Mouse (Mus musculus) hindbrain, embryonic 15.5 days (tissue): ENCODE data around the gene Ctla2a. TPM values are rescaled to one million over a fixed set of nuclear protein-coding genes. Genes with fewer than 3 reads are reported as not detected.
"Not testable (repeated sequence)": the region's sequence is repeated elsewhere in the genome, so short reads cannot be mapped to it uniquely, and the experiment has no call there.

Source experiments
- ATAC-seq: fragments of 200-750 bp; cut with Nextera tagmentation; 2 replicates; pipeline ENCODE4 v1.8.0; 2017; ENCODE audit warnings: low read depth, moderate number of reproducible peaks, moderate TSS enrichment; ENCODE audit not compliant: low FRiP score
- H3K27ac ChIP-seq: fragments of 300-500 bp; sonication (generic); replicated peaks from 2 replicates; pipeline ENCODE4 v1.5.1; 2015; ENCODE audit warnings: mild to moderate bottlenecking, inconsistent platforms
- H3K27me3 ChIP-seq: fragments of 300-500 bp; sonication (generic); 2 replicates; pipeline ENCODE4 v1.6.1; 2015; ENCODE audit warnings: control low read depth, inconsistent platforms
- H3K36me3 ChIP-seq: fragments of 300-500 bp; sonication (generic); 2 replicates; pipeline ENCODE4 v1.6.1; 2015; ENCODE audit warnings: control low read depth, inconsistent platforms
- H3K4me1 ChIP-seq: fragments of 300-500 bp; sonication (generic); replicated peaks from 2 replicates; pipeline ENCODE4 v1.6.1; 2015; ENCODE audit warnings: control low read depth, inconsistent platforms
- H3K4me2 ChIP-seq: fragments of 300-500 bp; sonication (generic); 2 replicates; pipeline ENCODE4 v1.6.1; 2015; ENCODE audit warnings: moderate library complexity, mild to moderate bottlenecking, inconsistent platforms
- H3K4me3 ChIP-seq: fragments of 300-500 bp; sonication (generic); 2 replicates; pipeline ENCODE4 v1.5.1; 2015; ENCODE audit warnings: mild to moderate bottlenecking, inconsistent platforms
- H3K9ac ChIP-seq: fragments of 300-500 bp; sonication (generic); 2 replicates; pipeline ENCODE4 v1.6.1; 2015; ENCODE audit warnings: inconsistent platforms
- H3K9me3 ChIP-seq: fragments of 300-500 bp; sonication (generic); 2 replicates; pipeline ENCODE4 v1.6.1; 2016; ENCODE audit warnings: control low read depth, inconsistent platforms
- WGBS: fragments of 180-500 bp; shearing (Covaris S2); methylation state at CpG from one replicate; pipeline ENCODE4 v1.1.7; 2015; 5-methylcytosine and 5-hydroxymethylcytosine counted together
- polyA plus RNA-seq: library from polyadenylated mRNA; unstranded; fragments of >200 nt; fragmentation: Nextera tagmentation; extraction: Ambion mirVana; gene quantifications from 2 replicates; pipeline ENCODE4 v1.2.1, GENCODE M21; 2015

Gene Ctla2a
- polyA plus RNA-seq: 15.1 and 21.4 TPM in 2 replicates

- ATAC-seq: no peak
- Histone ChIP-seq H3K4me3 (no peak within 1 kb of the TSS), H3K27ac (no peak within 1 kb of the TSS), H3K4me2 (no peak within 1 kb of the TSS), H3K9me3 (peaks cover 3% of the 10 kb centered on the region; the same call in 1 of the 2 replicates), H3K36me3 (no peaks in the 10 kb centered on the region), H3K9ac (no peak within 1 kb of the TSS), H3K27me3 (no peaks in the 10 kb centered on the region), H3K4me1 (no peaks in the 10 kb centered on the region)
- WGBS: 73% methylated on average over 5 of the region's 5 CpGs
Observed at GRCm38 (mm10) chr13:60936500-60936901, at the start of gene Ctla2a, which contains the start of gene Gm49391. Gene Ctla2a, minus strand, starts transcription at chr13:60936625. Gene Gm49391, minus strand, starts transcription at chr13:60936571.

GRCm38 (mm10) chr13:60972319-60972718, 35.9 kb upstream of the Ctla2a start:
- not testable (repeated sequence) for H3K4me2 ChIP-seq, H3K27ac ChIP-seq, H3K36me3 ChIP-seq, H3K9me3 ChIP-seq, H3K4me3 ChIP-seq, H3K4me1 ChIP-seq, H3K9ac ChIP-seq, H3K27me3 ChIP-seq, ATAC-seq
- 78% methylated on average over 4 of the region's 4 CpGs for WGBS

- H3K27me3 ChIP-seq, H3K9ac ChIP-seq, ATAC-seq, H3K4me2 ChIP-seq, H3K9me3 ChIP-seq, H3K36me3 ChIP-seq, H3K4me1 ChIP-seq, H3K4me3 ChIP-seq, H3K27ac ChIP-seq: not testable (repeated sequence)
- WGBS: 45% methylated on average over 4 of the region's 5 CpGs
Observed at GRCm38 (mm10) chr13:60963985-60964384, 27.6 kb upstream of the Ctla2a start.

GRCm38 (mm10) chr13:60961706-60962105, 25.3 kb upstream of the Ctla2a start:
- H3K4me3 ChIP-seq: no peak overlapping the region
- peaks cover 5% of the 10 kb centered on the region for H3K9me3 ChIP-seq
- H3K9ac ChIP-seq: no peak overlapping the region
- H3K4me1 ChIP-seq: no peaks in the 10 kb centered on the region
- ATAC-seq: no peak
- 70% methylated on average over 5 of the region's 5 CpGs for WGBS
- H3K27me3 ChIP-seq: no peaks in the 10 kb centered on the region
- H3K4me2 ChIP-seq: no peak overlapping the region
- H3K36me3 ChIP-seq: no peaks in the 10 kb centered on the region
- H3K27ac ChIP-seq: no peak overlapping the region

- peaks cover 12% of the 10 kb centered on the region for H3K9me3 ChIP-seq
- ATAC-seq, H3K27me3 ChIP-seq, H3K9ac ChIP-seq, H3K27ac ChIP-seq, H3K4me2 ChIP-seq, H3K4me1 ChIP-seq, H3K36me3 ChIP-seq, H3K4me3 ChIP-seq: not testable (repeated sequence)
- 85% methylated on average over 3 of the region's 3 CpGs for WGBS
Observed at GRCm38 (mm10) chr13:60941884-60942283, 5.5 kb upstream of the Ctla2a start, which contains the start of gene Tpbpa. Gene Tpbpa, minus strand, starts transcription at chr13:60941984.

GRCm38 (mm10) chr13:60935490-60935889, 935 bp downstream of the Ctla2a start, which contains the start of gene Gm49393:
Gene Gm49393, minus strand, starts transcription at chr13:60935590.
- WGBS: 75% methylated on average over 2 of the region's 2 CpGs
- ATAC-seq, H3K27me3 ChIP-seq, H3K27ac ChIP-seq, H3K4me1 ChIP-seq, H3K36me3 ChIP-seq, H3K4me3 ChIP-seq, H3K9me3 ChIP-seq, H3K4me2 ChIP-seq, H3K9ac ChIP-seq: not testable (repeated sequence)

GRCm38 (mm10) chr13:60904780-60905179, 31.6 kb downstream of the Ctla2a start, which contains the start of gene Tpbpb:
Gene Tpbpb, minus strand, starts transcription at chr13:60904880.
- not testable (repeated sequence) for H3K4me3 ChIP-seq, H3K9me3 ChIP-seq

GRCm38 (mm10) chr13:60897328-60897727, 39.1 kb downstream of the Ctla2a start, which contains the start of gene Ctla2b:
Gene Ctla2b, minus strand, starts transcription at chr13:60897447.
- Histone ChIP-seq H3K9me3 (no peaks in the 10 kb centered on the region), H3K4me3 (no peak within 1 kb of the TSS), H3K27me3 (no peaks in the 10 kb centered on the region), H3K9ac (no peak within 1 kb of the TSS), H3K27ac (no peak within 1 kb of the TSS), H3K4me2 (no peak within 1 kb of the TSS), H3K36me3 (no peaks in the 10 kb centered on the region), H3K4me1 (no peaks in the 10 kb centered on the region)
- WGBS: 91% methylated on average over 3 of the region's 3 CpGs
- no peak for ATAC-seq

More at GRCm38 (mm10) chr13:60904780-60905179, 31.6 kb downstream of the Ctla2a start, which contains the start of gene Tpbpb:
- not testable (repeated sequence) for H3K4me1 ChIP-seq, ATAC-seq, H3K27ac ChIP-seq, H3K4me2 ChIP-seq, H3K27me3 ChIP-seq, H3K9ac ChIP-seq, H3K36me3 ChIP-seq
- WGBS: 90% methylated on average over 2 of the region's 2 CpGs

- H3K4me1 ChIP-seq, H3K4me2 ChIP-seq, H3K27ac ChIP-seq, H3K36me3 ChIP-seq, H3K9me3 ChIP-seq, H3K4me3 ChIP-seq, H3K9ac ChIP-seq, H3K27me3 ChIP-seq, ATAC-seq: not testable (repeated sequence)
- WGBS: 84% methylated on average over 8 of the region's 8 CpGs
Observed at GRCm38 (mm10) chr13:60896794-60897193, 39.6 kb downstream of the Ctla2a start, which contains the start of gene Gm49392. Gene Gm49392, minus strand, starts transcription at chr13:60896894.

GRCm38 (mm10) chr13:60895406-60896160, 40.8 kb downstream of the Ctla2a start:
- H3K4me1 ChIP-seq: no peaks in the 10 kb centered on the region
- H3K27ac ChIP-seq: no peak overlapping the region
- no peaks in the 10 kb centered on the region for H3K36me3 ChIP-seq
- H3K9me3 ChIP-seq: no peaks in the 10 kb centered on the region
- no peak overlapping the region for H3K4me3 ChIP-seq
- ATAC-seq: no peak
- H3K4me2 ChIP-seq: no peak overlapping the region
- no peaks in the 10 kb centered on the region for H3K27me3 ChIP-seq
- no peak overlapping the region for H3K9ac ChIP-seq

- WGBS: 96% methylated on average over 1 of the region's 1 CpGs
Observed at GRCm38 (mm10) chr13:60892301-60892700, 44.1 kb downstream of the Ctla2a start.

More at GRCm38 (mm10) chr13:60892301-60892700, 44.1 kb downstream of the Ctla2a start:
- H3K27ac ChIP-seq: no peak overlapping the region
- no peaks in the 10 kb centered on the region for H3K4me1 ChIP-seq
- H3K4me2 ChIP-seq: no peak overlapping the region
- no peak overlapping the region for H3K4me3 ChIP-seq
- H3K9ac ChIP-seq: no peak overlapping the region
- H3K9me3 ChIP-seq: no peaks in the 10 kb centered on the region
- no peaks in the 10 kb centered on the region for H3K27me3 ChIP-seq
- no peak for ATAC-seq
- no peaks in the 10 kb centered on the region for H3K36me3 ChIP-seq
